Mouse (Mus musculus) c-Kit-positive CD71-positive TER-119-negative erythroid progenitor cells, embryonic 14.5 days (primary cell): ENCODE data around the gene Ntn5.
"Not testable (repeated sequence)": the region's sequence is repeated elsewhere in the genome, so short reads cannot be mapped to it uniquely, and the experiment has no call there.

Source experiments
- DNase-seq: peaks from one replicate; pipeline ENCODE4 v3.0.0-alpha.2; 2013; ENCODE audit warnings: low read depth

The Ntn5 gene

DNA sequence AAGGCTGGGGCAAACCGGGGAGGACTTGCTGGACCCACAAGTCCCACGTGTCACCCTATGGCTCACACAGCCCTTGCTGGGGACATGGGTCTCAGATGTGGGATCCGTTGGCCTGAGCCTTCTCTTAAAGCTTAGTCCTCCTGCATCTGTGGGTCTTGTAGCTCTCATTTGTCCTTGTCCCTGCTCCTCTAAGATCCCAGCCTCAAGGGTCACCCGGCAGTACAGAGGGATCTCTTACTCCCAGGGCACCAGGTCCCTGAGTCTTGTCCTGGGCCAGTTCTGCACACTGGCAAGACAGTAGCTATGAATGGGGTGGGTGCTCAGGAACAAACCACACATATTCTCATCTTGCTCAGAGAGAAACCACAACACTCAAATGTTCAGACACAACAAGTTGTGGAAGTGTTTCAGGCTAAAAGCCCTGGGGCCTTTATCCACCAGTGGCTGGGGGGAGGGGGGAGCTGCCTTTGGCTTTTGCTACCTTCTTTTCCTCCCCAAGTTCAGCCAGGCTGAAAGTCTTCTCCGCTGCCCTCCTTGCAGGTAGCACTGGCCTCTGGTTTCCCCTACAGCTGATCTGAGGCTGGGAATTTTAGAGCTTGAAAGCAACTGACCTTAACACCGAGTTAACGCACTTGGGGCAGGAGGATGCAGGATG is at the start of gene Ntn5:
Gene Ntn5, plus strand, starts transcription at position 627 of the 655 bp plus-strand sequence.
- no peak for DNase-seq

DNA sequence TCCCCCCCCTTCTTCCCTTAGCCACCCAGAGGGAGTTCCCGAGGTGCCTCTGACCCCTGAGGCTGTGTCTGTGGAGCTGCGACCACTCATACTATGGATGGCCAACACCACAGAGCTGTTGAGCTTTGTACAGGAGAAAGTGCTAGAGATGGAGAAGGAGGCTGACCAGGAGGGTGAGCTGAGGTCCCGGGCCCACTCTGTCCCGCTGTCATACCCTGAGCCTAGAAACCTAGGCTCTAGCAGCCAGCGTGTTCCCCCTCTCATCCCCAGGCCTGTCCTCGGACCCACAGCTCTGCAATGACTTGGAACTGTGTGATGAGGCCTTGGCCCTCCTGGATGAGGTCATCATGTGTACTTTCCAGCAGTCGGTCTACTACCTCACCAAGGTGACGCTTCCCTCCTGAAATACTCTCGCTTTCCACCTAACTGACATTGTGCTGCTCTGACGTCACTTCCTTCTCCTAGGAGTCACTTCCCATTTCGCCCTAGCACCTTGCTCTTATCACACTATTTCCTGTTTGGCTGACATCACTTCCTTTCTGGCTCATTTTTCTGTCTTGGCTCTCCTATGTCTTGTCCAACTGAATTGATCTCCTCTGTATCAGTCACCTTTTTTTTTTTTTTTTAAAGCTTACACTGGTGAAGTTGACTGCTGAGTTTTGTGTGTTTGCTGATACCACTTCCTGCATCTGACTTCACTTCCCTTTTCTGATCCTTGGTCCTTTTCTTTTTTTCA is 48.7 kb upstream of the Ntn5 start:
- DNase-seq = no peak

DNA sequence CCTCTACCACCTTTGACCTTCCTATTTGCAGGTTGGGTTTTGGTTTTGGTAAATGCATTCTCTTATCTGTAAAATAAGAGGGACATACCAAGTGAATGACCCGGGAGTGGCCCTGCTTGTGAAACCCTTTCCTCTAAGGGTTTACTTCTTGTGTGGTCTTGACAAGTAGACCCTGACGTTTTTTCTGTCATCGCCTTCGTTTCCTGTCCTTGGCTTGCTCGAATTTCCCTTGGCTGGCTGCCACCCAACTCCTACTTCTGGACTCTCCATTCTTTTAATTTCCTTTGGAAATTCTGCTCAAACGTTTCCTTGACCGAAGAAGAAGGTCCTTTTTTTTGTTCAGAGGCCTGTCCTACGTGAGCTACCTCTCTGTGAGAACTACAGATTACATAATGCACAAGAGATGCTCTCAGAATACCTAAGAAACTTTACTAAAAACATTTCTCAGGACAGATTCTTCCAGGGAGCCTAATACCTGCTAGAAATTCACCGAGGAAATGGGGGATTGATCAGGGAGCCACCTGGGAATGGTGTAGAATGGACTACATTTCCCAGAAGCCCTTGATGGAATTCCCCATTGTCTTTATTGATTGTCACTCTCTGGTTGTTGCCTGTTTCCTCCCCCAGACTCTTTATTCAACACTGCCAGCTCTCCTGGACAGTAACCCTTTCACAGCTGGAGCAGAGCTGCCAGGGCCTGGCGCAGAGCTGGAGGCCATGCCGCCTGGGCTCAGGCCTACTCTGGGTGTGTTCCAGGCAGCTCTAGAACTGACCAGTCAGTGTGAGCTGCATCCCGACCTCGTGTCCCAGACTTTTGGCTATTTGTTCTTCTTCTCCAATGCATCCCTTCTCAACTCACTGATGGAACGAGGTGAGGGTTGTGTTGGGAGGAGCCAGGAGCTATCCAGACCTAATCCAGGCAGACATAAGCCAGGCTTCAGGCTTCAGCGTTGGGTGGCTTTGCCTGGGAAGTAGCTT is 47.8 kb upstream of the Ntn5 start:
- DNase-seq = no peak

DNA sequence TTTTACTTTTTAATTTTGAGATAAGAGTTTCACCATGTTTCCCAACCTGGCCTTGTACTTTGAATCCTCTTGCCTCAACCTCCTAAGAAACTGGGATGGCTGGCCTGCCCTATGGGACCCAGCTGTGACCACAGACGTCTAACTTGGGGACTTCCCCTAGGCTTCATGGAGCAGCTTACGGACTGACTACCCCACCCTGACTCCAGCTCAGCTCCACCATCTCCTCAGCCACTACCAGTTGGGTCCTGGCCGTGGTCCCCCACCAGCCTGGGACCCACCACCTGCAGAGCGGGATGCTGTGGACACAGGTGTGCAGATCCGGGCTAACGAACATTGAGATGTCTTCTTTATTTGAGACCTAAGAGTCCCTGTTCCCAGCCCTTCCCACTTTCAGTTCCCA is 46.1 kb upstream of the Ntn5 start:
- no peak for DNase-seq

DNA sequence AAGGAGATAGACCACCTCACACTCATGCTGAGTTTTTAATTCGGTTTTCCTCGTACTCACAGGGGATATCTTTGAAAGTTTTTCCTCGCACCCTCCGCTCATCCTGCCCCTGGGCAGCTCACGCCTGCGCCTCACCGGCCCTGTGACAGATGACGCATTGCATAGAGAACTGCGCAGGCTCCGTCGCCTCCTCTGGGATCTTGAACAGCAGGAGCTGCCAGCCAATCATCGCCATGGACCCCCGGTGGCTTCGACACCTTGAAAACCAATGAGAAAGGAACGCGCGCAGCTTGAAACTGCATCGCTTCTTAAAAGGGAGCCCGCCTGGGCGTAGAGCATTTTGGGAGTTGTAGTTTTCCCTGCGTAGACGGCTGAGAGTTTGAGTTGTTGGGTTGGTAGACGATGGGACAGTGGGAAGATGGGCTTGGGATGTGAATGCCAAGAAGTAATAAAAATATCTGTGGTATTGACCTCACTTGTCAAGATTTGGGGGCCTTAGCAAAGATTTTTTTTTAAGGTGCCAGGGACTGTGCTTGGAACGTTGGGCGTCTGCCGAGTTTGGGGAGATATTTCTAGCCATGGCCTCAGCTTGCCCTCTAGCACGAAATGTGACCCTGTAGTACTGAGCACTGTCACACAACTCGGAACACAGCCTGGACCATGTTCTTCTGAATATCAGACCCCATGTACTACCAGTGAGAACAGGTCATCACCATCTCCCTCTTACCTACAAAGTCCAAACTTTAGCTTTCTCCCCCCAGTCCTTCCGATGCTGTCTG is 45.0 kb upstream of the Ntn5 start:
- no peak for DNase-seq

DNA sequence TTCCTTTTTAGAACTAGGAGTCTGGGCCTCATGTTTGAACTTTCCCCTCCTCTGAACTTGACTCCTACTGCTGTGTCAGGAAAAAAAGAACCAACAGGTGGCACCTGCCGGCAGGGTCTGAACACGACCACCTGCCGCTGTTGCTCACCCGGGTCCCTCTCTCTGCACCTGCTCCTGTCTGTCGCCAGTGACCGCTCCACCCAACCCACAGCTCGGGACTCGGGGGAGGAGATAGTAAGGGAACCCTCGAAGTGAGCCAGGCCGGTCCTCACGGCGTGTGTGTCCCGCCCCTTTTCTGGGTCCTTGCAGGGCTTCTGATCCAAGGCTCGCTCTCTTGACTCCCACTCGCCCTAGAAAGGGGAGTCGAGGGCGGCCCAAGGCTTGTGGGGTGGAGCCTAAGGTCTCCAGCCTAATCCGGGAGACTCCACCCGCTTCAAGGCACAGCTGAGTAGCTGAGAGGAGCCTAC is 44.2 kb upstream of the Ntn5 start, which contains the start of gene Mamstr:
Gene Mamstr, plus strand, starts transcription at position 417 of the 467 bp plus-strand sequence.
- no peak for DNase-seq

DNA sequence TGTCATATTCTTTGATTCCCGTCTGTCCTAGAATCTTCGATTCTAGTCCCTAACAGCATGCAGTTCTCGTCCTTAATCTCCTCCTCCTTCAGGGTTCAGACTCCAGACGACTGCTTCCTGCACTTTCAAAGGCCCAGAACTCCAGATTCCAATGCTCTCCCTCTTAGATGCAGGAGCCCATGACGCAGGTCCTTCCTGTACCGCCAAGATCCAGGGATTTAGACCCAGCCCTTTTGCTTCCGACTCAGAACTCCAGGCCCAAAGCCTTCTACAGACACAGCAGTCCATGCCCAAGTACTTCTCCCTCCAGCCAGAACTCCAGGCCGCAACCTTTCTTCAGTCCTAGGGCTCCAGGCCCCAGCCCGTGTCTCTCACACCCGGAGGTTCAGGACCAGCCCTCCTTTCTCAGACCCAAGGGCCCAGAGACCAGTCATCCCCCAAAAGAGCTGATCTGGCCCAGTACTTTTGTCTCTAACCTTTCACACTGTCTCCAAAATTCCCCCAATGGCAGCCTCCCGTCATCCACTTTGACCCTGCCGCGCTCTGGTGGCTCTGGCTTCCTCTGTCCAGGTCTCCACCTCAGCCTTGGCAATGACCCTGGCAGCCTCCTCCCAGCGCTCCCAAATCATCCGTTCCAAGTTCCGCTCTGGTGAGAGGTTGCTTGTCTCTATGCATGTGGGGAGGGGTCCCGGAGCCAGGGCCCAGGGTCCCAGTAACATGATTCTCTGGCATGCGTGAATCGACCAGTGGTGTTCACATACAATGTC is 43.4 kb upstream of the Ntn5 start:
- DNase-seq = no peak

DNA sequence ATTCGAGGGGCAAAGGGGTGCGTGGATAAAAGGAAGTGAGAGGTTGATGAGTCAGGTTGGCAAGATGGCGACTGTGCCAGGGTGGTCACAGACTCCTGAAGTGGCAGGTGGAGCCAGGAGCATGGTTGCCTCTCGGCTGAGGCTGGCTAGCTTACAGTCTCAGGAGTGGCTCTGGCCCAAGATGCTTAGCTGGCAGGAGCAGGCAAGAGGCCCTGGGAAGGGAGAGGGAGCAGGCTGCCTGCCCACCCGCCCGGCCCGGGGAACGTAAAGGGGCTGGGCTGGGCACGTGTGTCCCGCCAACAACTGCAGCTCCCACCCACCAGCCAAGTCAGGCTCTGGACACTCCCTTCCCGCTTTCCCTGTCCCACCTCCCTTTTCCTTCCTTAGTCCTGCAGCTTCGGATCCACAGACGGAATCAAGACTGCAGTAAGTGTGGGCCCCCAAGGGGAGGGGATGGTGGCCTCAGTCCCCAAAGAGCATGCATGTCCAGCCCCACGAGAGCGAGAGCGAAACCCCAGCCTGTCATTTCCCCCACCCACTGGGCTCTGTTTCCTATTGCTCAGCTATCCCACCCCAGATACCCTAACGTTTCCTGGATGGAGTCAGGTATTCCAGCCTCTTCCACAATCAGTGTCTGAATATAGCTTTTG is 42.3 kb upstream of the Ntn5 start:
- no peak for DNase-seq

DNA sequence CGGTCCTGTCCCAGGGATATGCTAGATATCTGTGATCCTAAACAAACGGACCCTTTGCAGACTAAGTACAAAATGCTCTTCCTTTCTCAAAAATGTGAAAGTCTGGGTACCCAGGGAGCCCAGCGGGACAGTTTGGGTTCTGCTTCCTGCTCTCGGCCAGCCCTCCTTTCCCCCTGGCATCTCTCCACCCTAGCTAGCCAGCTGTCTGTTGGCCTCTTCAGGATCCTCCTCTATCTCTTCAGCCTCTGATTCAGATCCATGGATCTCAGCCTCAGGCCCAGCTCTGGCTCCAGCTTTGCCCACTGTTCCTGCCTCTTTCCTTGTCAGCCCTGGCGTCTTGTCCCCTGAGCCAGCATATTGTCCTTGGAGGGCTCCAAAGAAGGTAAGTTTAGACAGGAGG is 41.7 kb upstream of the Ntn5 start:
- DNase-seq = no peak

DNA sequence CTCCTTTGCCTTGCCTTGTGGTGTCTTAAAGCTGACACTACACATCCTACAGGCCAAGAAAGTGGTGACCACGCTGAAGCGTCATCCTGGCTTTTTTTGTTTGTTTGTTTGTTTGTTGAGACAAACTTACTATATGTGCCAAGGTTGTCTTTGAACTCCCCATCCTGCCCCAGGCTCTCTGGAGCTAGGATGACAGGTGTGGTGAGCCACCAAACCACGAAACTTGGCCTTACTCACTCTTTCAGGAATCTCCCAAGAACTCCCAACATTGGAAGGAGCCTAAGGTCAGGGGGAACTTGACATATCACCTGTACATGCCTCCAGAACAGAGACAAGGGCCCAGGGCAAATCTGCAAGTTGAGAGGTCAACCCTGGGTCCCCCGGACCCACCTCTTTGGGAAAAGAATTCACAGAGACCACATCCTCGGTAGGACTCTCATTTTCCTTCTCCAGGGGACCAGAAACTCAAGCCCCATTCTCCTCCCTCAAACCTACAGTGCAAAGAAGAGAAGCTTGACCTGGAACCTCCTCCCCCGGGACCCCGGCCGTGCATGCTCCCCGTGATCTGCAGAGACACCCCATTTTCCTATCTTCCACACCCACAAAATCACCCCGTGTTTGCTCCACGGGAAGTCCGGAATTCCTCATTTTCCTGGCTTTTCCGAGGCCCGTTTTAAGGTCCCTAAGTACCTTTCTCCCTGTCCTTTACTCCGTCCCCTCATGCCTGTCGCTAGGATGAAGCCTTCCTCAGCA is 41.1 kb upstream of the Ntn5 start:
- no peak for DNase-seq

DNA sequence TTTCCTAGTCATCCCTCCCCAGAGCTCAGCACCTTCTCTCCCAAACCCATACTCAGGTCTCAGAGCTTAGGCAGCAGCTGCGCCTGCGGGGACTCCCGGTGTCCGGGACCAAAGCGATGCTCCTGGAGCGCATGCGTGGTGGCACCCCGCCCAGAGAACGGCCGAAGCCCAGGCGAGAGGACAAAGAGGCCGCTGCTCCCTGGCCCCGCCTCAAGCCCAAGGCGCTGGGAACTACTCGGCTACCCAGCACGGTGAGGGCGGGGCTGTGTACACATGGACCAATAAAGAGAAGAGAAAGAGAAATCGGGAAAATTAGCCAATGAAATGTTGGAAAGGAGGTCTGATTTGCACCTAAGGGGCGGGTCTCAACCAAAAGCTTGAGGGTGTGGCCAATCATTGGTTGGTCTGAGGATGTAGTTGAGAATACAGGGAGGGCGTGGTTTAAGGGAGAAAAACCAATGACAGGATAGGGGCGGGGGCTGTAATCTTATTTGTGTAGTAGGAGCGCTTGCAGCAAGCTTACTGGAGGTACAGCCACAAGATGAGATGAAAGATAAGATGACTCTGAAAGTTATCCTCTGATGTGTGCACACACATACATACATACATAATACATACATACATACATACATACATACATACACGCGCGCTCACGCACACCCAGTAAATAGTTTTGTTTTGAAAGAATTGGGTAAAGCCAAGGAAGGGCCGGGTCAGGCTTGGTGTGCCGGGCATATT is 40.2 kb upstream of the Ntn5 start:
- peak; percentile 81 for DNase-seq

DNA sequence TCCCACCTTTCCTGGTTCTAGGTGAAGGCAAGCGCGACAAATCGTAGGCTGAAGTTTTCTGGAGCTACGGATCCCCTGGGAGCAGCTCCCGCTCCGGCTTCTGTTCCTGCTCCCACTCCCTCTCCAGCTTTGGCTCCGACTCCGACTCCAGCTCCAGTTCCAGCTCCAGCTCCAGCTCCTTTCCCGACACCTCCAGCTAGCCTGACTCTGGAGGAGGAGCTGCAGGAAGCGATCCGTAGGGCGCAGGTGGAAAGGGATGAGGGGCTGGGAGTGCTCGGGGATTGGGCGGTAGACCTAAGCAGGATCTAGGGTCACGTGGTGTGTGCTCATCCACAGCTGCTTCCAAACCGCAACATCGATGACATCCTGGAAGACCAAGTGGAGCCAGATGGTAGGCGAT is 39.6 kb upstream of the Ntn5 start:
- no peak for DNase-seq

DNA sequence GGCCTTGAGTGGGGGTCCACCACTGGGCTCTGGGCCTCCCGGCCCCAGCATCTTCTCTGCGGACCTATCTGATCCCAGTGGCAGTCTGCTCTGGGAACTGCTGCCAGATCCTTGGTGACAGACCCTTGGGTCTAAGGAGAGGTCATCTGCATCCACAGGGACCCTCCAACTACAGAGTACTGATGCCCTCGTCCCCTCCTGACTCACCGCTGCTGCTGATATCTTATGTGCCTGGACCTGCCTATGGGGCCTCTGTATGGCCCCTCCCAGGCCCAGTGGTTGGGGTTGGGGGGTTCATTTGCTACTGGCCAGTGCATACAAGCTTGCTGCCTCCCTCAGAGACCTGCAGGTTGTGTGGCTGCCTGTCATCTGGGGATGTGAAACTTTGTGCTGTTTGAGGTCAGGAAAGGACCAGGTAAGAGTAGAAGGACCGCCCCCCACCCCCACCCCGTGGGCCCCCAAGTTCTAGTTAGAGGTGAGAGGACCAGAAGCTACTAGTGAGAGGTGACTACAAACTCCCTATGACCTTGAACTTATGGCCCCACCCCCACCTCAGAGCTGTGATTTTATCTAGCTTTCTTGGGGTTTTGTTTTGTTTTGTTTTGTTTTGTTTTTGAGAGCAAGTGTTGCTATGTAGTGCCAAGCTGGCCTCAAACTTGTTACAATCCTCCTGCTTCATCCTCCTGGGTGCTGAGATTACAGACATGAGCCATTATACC is 38.8 kb upstream of the Ntn5 start:
- no peak for DNase-seq

DNA sequence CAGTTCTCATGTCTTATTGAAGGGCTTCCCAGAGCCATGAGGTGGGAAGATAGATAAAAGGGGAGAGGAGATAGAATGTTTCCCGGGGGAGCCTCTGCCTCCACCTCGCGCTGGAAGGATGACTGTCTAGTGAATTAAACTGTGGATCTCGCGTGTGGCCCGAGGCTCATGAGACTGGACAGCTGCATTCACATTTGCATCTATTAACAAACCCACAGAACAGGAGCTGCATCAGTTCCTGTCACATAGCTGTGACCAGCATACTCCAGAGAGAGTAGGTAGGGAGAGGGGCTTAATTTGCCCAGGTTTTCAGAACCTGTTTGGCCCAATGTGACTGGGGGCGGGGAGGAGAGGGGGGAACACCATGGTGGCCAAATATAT is 38.2 kb upstream of the Ntn5 start:
- DNase-seq = no peak

DNA sequence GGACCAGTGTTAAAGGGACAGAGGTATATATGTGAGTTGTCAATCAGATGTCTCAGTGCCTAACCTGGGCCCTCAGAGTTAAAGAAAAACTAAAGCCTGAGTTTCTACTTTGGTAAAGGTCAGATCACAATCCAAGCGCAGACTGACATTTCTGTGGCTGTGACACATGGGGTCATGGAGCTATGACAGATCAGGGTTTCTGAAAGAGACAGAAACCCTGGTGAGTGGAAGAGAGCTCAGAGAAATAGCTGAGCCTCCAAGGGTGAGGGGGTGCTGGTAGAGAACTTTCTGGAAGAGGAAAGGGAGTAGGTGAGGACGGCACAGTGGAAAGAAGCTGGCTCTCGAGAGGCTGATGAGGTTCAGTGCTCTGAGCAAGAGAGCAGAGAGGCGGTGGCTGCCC is 37.2 kb upstream of the Ntn5 start:
- no peak for DNase-seq

DNA sequence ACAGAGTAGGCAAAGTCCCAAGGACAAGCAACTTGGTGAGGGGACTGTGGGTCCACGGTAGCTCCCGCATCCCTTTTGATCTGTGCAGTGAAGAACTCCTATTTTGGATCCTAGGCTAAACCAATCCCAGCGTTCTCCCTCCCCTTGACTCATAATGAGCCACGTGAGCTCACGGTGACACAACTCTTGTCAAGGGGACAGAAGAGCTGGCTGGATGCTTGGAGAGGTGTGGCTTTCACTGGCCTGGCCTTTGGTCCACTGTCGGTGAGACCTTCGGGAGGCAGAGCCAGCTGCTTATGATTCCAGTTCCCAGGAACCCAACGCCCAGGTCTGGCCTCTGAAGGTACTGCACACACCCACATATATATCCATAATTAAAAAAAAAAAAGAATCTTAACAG is 34.5 kb upstream of the Ntn5 start:
- no peak for DNase-seq

DNA sequence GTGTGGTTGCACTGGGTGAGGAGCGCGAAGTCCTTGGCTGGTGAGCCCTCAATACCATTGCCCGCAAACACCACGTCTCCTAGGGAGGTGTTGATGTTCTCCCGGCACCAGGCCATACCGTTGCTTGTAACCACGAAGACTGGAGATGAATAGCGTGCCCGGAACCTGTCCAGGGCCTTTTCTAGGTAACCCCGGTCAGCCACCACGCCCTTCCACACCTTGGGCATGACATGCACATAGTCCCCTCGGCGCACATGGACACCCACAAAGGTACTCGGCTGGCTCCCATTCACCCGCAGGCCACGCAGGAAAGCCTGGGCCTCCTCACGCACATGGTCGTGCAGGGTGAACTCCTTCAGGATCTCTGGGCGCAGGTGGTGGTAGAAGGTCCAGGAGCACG is 33.3 kb upstream of the Ntn5 start:
- not testable (repeated sequence) for DNase-seq

DNA sequence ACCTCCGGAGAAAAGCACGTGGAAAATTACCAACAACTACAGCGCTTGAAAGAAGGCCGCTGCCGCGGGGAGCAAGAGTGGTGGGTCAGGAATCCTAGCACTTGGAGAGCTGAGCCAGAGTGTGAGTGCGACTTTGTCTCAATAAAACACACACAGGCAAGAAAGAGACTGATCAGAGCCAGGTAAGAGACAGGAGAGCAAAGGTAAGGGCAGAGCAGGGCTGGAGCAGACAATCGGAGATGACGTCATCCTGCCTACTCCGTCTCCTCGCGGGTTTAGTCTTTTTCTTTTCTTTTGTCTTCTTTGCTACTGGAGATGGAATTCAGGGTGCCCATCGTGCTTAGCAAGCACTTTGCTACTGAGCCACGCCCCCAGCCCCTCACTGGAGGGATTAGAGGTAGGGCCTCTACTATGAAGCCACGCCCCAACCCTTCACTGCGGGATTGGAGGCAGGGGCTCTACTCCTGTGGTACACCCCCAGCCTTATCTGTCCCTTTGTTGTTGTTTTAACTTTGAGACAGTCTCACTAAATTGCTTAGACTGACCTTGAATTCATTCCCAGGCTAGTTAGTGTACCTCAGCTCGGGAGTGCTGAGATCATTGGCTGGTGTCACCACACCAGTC is 29.3 kb upstream of the Ntn5 start:
- DNase-seq = no peak
